Mouse (Mus musculus): ENCODE data around the gene 1700067P10Rik. TPM values are rescaled to one million over a fixed set of nuclear protein-coding genes. Genes with fewer than 3 reads are reported as not detected.

1700067P10Rik gene
- not detected in 2 replicates for polyA plus RNA-seq (2014; fragmentation: Nextera tagmentation; extraction: Ambion mirVana)

GRCm38 (mm10) chr17:48089019-48089418 is at the start of gene 1700067P10Rik:
Gene 1700067P10Rik, plus strand, starts transcription at chr17:48089319.
- no peak for ATAC-seq (ENCODE audit: low FRiP score, low TSS enrichment)
- Histone ChIP-seq H3K27me3 (ENCODE audit: control insufficient read depth, insufficient read depth, low read length) (no peaks in the 10 kb centered on the region; the same call in 1 of the 2 replicates), H3K27ac (ENCODE audit: low read depth, low read length) (no peak within 1 kb of the TSS), H3K4me2 (replicated peaks; ENCODE audit: low read depth, low read length) (no peak within 1 kb of the TSS), H3K9me3 (ENCODE audit: control insufficient read depth, low read length) (no peaks in the 10 kb centered on the region), H3K36me3 (ENCODE audit: control insufficient read depth, insufficient read depth, low read length) (no peaks in the 10 kb centered on the region), H3K4me1 (ENCODE audit: control insufficient read depth, insufficient read depth, low read length) (no peaks in the 10 kb centered on the region), H3K4me3 (ENCODE audit: low read length) (no peak within 1 kb of the TSS), H3K9ac (ENCODE audit: low read depth, low read length) (no peak within 1 kb of the TSS)

- H3K36me3 ChIP-seq (ENCODE audit: control insufficient read depth, insufficient read depth, low read length) = no peaks in the 10 kb centered on the region
- H3K4me2 ChIP-seq (replicated peaks; ENCODE audit: low read depth, low read length) = peak overlapping the region; percentile 43
- no peaks in the 10 kb centered on the region for H3K27me3 ChIP-seq (ENCODE audit: control insufficient read depth, insufficient read depth, low read length)
- H3K4me1 ChIP-seq (ENCODE audit: control insufficient read depth, insufficient read depth, low read length) = peaks cover 25% of the 10 kb centered on the region
- peak; percentile 53 for ATAC-seq (ENCODE audit: low FRiP score, low TSS enrichment)
- H3K9ac ChIP-seq (ENCODE audit: low read depth, low read length) = peak overlapping the region; percentile 23; the same call in 1 of the 2 replicates
- peak overlapping the region; percentile 18 for H3K4me3 ChIP-seq (ENCODE audit: low read length)
- 8% methylated on average over 29 of the region's 29 CpGs for WGBS
- H3K9me3 ChIP-seq (ENCODE audit: control insufficient read depth, low read length) = no peaks in the 10 kb centered on the region; the same call in 1 of the 2 replicates
- peak overlapping the region; percentile 68; the same call in 1 of the 2 replicates for H3K27ac ChIP-seq (ENCODE audit: low read depth, low read length)
Measured at GRCm38 (mm10) chr17:48041351-48042287, 47.5 kb upstream of the 1700067P10Rik start.

GRCm38 (mm10) chr17:48043154-48043880 is 45.8 kb upstream of the 1700067P10Rik start:
- no peaks in the 10 kb centered on the region for H3K27me3 ChIP-seq (ENCODE audit: control insufficient read depth, insufficient read depth, low read length)

GRCm38 (mm10) chr17:48045631-48046030 is 43.5 kb upstream of the 1700067P10Rik start:
- Histone ChIP-seq H3K9ac (ENCODE audit: low read depth, low read length) (no peak overlapping the region), H3K4me3 (ENCODE audit: low read length) (no peak overlapping the region), H3K4me2 (replicated peaks; ENCODE audit: low read depth, low read length) (no peak overlapping the region), H3K4me1 (ENCODE audit: control insufficient read depth, insufficient read depth, low read length) (peaks cover 13% of the 10 kb centered on the region; the same call in 1 of the 2 replicates), H3K9me3 (ENCODE audit: control insufficient read depth, low read length) (no peaks in the 10 kb centered on the region; the same call in 1 of the 2 replicates), H3K27ac (ENCODE audit: low read depth, low read length) (no peak overlapping the region), H3K27me3 (ENCODE audit: control insufficient read depth, insufficient read depth, low read length) (no peaks in the 10 kb centered on the region), H3K36me3 (ENCODE audit: control insufficient read depth, insufficient read depth, low read length) (no peaks in the 10 kb centered on the region)
- ATAC-seq (ENCODE audit: low FRiP score, low TSS enrichment) = no peak
- WGBS = 42% methylated on average over 4 of the region's 4 CpGs

More at GRCm38 (mm10) chr17:48043154-48043880, 45.8 kb upstream of the 1700067P10Rik start:
- H3K27ac ChIP-seq (ENCODE audit: low read depth, low read length) = no peak overlapping the region
- WGBS = 82% methylated on average over 5 of the region's 5 CpGs
- H3K9me3 ChIP-seq (ENCODE audit: control insufficient read depth, low read length) = no peaks in the 10 kb centered on the region; the same call in 1 of the 2 replicates
- no peak overlapping the region for H3K4me2 ChIP-seq (replicated peaks; ENCODE audit: low read depth, low read length)
- H3K36me3 ChIP-seq (ENCODE audit: control insufficient read depth, insufficient read depth, low read length) = no peaks in the 10 kb centered on the region
- peaks cover 25% of the 10 kb centered on the region for H3K4me1 ChIP-seq (ENCODE audit: control insufficient read depth, insufficient read depth, low read length)
- no peak overlapping the region for H3K4me3 ChIP-seq (ENCODE audit: low read length)
- no peak overlapping the region for H3K9ac ChIP-seq (ENCODE audit: low read depth, low read length)
- no peak for ATAC-seq (ENCODE audit: low FRiP score, low TSS enrichment)

GRCm38 (mm10) chr17:48051638-48052337 is 37.3 kb upstream of the 1700067P10Rik start:
- Histone ChIP-seq H3K9me3 (ENCODE audit: control insufficient read depth, low read length) (no peaks in the 10 kb centered on the region), H3K9ac (ENCODE audit: low read depth, low read length) (no peak overlapping the region), H3K27ac (ENCODE audit: low read depth, low read length) (no peak overlapping the region), H3K27me3 (ENCODE audit: control insufficient read depth, insufficient read depth, low read length) (peaks cover 6% of the 10 kb centered on the region; the same call in 1 of the 2 replicates), H3K4me1 (ENCODE audit: control insufficient read depth, insufficient read depth, low read length) (no peaks in the 10 kb centered on the region), H3K4me2 (replicated peaks; ENCODE audit: low read depth, low read length) (no peak overlapping the region), H3K4me3 (ENCODE audit: low read length) (no peak overlapping the region), H3K36me3 (ENCODE audit: control insufficient read depth, insufficient read depth, low read length) (no peaks in the 10 kb centered on the region)
- ATAC-seq (ENCODE audit: low FRiP score, low TSS enrichment) = no peak
- 65% methylated on average over 5 of the region's 5 CpGs for WGBS

- no peak overlapping the region for H3K4me2 ChIP-seq (replicated peaks; ENCODE audit: low read depth, low read length)
- H3K36me3 ChIP-seq (ENCODE audit: control insufficient read depth, insufficient read depth, low read length) = no peaks in the 10 kb centered on the region
- H3K27me3 ChIP-seq (ENCODE audit: control insufficient read depth, insufficient read depth, low read length) = peaks cover 6% of the 10 kb centered on the region
- ATAC-seq (ENCODE audit: low FRiP score, low TSS enrichment) = no peak
- H3K9ac ChIP-seq (ENCODE audit: low read depth, low read length) = no peak overlapping the region
- 76% methylated on average over 10 of the region's 10 CpGs for WGBS
- no peak overlapping the region for H3K27ac ChIP-seq (ENCODE audit: low read depth, low read length)
- no peak overlapping the region for H3K4me3 ChIP-seq (ENCODE audit: low read length)
- H3K9me3 ChIP-seq (ENCODE audit: control insufficient read depth, low read length) = no peaks in the 10 kb centered on the region
- H3K4me1 ChIP-seq (ENCODE audit: control insufficient read depth, insufficient read depth, low read length) = peaks cover 6% of the 10 kb centered on the region; the same call in 1 of the 2 replicates
Measured at GRCm38 (mm10) chr17:48052338-48053067, 36.6 kb upstream of the 1700067P10Rik start.

GRCm38 (mm10) chr17:48053646-48054045 is 35.5 kb upstream of the 1700067P10Rik start:
- Histone ChIP-seq H3K4me1 (ENCODE audit: control insufficient read depth, insufficient read depth, low read length) (peaks cover 6% of the 10 kb centered on the region; the same call in 1 of the 2 replicates), H3K4me3 (ENCODE audit: low read length) (no peak overlapping the region), H3K9me3 (ENCODE audit: control insufficient read depth, low read length) (no peaks in the 10 kb centered on the region), H3K36me3 (ENCODE audit: control insufficient read depth, insufficient read depth, low read length) (no peaks in the 10 kb centered on the region), H3K27ac (ENCODE audit: low read depth, low read length) (no peak overlapping the region), H3K9ac (ENCODE audit: low read depth, low read length) (no peak overlapping the region), H3K4me2 (replicated peaks; ENCODE audit: low read depth, low read length) (no peak overlapping the region), H3K27me3 (ENCODE audit: control insufficient read depth, insufficient read depth, low read length) (peaks cover 6% of the 10 kb centered on the region)
- 91% methylated on average over 2 of the region's 2 CpGs for WGBS
- ATAC-seq (ENCODE audit: low FRiP score, low TSS enrichment) = no peak
